Mouse (Mus musculus) limb, embryonic 11.5 days (tissue): ENCODE measurements around the gene Tbx20. TPM values are rescaled to one million over a fixed set of nuclear protein-coding genes. Genes with fewer than 3 reads are reported as not detected.

Experiments
- ATAC-seq: fragments of 200-750 bp; cut with Nextera tagmentation; 2 replicates; pipeline ENCODE4 v1.8.0; 2017; ENCODE audit warnings: low read depth; ENCODE audit not compliant: insufficient number of reproducible peaks, low FRiP score, low TSS enrichment
- DNase-seq: peaks from one replicate; pipeline ENCODE4 v3.0.0-alpha.2; 2015; ENCODE audit warnings: low spot score
- H3K27ac ChIP-seq: fragments of 300-500 bp; sonication (generic); replicated peaks from 2 replicates; pipeline ENCODE4 v1.5.1; 2014; ENCODE audit warnings: low read depth, mild to moderate bottlenecking, low read length
- H3K27me3 ChIP-seq: fragments of 300-500 bp; sonication (generic); 2 replicates; pipeline ENCODE4 v1.6.1; 2014; ENCODE audit warnings: mild to moderate bottlenecking, low read length, mixed read lengths; ENCODE audit not compliant: control insufficient read depth, insufficient read depth
- H3K36me3 ChIP-seq: fragments of 300-500 bp; sonication (generic); 2 replicates; pipeline ENCODE4 v1.6.1; 2014; ENCODE audit warnings: mild to moderate bottlenecking, low read length, moderate library complexity, mixed read lengths; ENCODE audit not compliant: control insufficient read depth, insufficient read depth
- H3K4me1 ChIP-seq: fragments of 300-500 bp; sonication (generic); 2 replicates; pipeline ENCODE4 v1.6.1; 2014; ENCODE audit warnings: low read length, mixed read lengths; ENCODE audit not compliant: control insufficient read depth, insufficient read depth
- H3K4me2 ChIP-seq: fragments of 300-500 bp; sonication (generic); 2 replicates; pipeline ENCODE4 v1.6.1; 2014; ENCODE audit warnings: low read depth, mild to moderate bottlenecking, moderate library complexity; ENCODE audit not compliant: severe bottlenecking
- H3K4me3 ChIP-seq: fragments of 300-500 bp; sonication (generic); 2 replicates; pipeline ENCODE4 v1.5.1; 2014; ENCODE audit warnings: low read depth, low read length
- H3K9ac ChIP-seq: fragments of 300-500 bp; sonication (generic); 2 replicates; pipeline ENCODE4 v1.6.1; 2014; ENCODE audit warnings: mild to moderate bottlenecking, low read length
- H3K9me3 ChIP-seq: fragments of 300-500 bp; sonication (generic); 2 replicates; pipeline ENCODE4 v1.6.1; 2016; ENCODE audit warnings: low read length; ENCODE audit not compliant: control insufficient read depth
- WGBS: fragments of 180-500 bp; shearing (Covaris S2); extraction: QIAGEN DNeasy Blood & Tissue Kit; methylation state at CpG from one replicate; pipeline ENCODE4 v1.1.7; 2014; 5-methylcytosine and 5-hydroxymethylcytosine counted together
- polyA plus RNA-seq: library from polyadenylated mRNA; unstranded; fragments of >200 nt; fragmentation: Nextera tagmentation; extraction: Ambion mirVana; gene quantifications from 2 replicates; pipeline ENCODE4 v1.2.1, GENCODE M21; 2014

The Tbx20 gene
- polyA plus RNA-seq, 1 experiment from 2014 or later, result 0.09 TPM

DNA sequence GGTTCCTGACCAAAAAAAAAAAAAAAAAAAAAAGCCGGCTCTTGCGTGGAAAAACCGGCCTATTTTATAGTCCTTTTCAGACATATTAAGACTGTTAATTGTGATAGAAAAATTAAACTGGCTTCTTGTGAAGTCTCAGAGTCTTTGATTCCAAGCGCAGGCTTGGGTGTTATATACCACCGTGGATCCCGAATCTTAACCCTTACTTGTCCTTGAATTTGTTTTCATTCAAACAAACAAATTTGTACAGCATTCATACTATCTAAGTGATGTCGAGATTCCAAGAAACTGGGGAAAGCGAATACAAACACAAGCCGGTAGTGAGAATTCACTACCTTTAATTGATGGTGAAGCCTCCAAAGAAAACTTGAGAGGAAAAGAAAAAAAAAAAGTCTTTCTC lies 932 bp downstream of the Tbx20 start:
- Histone ChIP-seq H3K4me2 (no peak overlapping the region), H3K9ac (no peak overlapping the region), H3K9me3 (0 out of 2 replicates have a peak, but pooled peaks cover 2% of the 10 kb centered on the region), H3K36me3 (no peaks in the 10 kb centered on the region), H3K4me3 (peak overlapping the region; percentile 31), H3K27me3 (peaks cover 85% of the 10 kb centered on the region), H3K27ac (no peak overlapping the region), H3K4me1 (peaks cover 9% of the 10 kb centered on the region)
- ATAC-seq (no peak), DNase-seq (no peak)
- under 1% methylated on average over 9 of the region's 9 CpGs for WGBS

DNA sequence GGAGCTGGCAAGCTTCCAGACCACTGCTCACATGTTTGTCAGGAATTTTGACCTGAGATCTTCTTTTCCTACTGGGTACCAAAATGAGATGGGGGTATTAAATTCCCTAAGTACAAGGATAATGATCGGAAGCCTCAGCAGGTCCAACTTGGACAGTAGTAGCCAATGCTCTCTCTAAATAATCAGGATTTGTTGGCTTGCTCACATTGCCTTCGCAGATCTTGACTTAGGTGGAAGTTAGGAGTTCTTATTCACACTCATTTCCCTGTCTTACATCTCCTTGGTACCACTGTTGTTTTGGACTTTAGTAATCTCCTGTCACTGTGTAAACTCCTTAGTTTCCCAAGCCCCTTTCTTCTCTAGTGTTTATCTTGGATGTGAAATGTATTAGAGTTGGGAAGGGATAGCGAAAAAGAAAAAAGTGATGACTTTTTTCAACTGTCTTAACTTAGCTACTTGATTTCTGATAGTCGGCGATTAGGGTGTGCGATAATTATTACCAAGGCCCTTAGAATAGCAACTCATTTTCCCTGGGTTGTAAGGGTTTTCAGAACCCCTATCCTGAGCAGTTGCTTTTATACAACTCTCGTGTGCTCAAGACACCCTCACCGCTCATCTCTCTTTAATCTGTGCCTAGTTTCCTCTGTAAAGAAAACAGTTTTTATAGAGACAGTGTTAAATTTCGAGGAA lies 1.5 kb downstream of the Tbx20 start:
- H3K27ac ChIP-seq, result no peak overlapping the region
- H3K27me3 ChIP-seq, result peaks cover 79% of the 10 kb centered on the region

DNA sequence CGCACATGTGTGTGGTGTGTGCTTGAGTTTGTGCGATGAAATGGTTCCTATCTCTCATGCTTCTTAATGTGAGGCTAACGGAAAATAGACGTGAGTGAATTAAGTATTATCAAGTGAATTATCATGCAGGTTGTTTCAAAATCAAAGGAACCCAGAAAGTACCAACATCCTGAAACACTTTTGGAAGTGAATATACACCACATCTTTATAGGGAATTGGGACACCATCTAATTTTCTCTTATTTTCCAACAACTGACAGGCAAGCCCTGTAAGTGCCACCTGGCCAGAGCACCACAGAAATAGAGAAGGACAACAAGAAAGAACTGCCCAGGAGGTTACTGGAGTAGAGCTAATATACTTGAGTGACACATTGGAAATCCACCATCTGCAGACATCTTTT lies 2.4 kb downstream of the Tbx20 start:
- H3K9ac ChIP-seq, result no peak overlapping the region
- DNase-seq (no peak), ATAC-seq (no peak)
- no peaks in the 10 kb centered on the region for H3K36me3 ChIP-seq
- H3K9me3 ChIP-seq, result 0 out of 2 replicates have a peak, but pooled peaks cover 2% of the 10 kb centered on the region
- no peak overlapping the region for H3K4me3 ChIP-seq
- H3K4me1 ChIP-seq, result peaks cover 9% of the 10 kb centered on the region
- no peak overlapping the region for H3K4me2 ChIP-seq
- H3K27me3 ChIP-seq, result peaks cover 75% of the 10 kb centered on the region
- WGBS, result 16% methylated on average over 4 of the region's 4 CpGs
- no peak overlapping the region for H3K27ac ChIP-seq

More for the DNA sequence above, 1.5 kb downstream of the Tbx20 start:
- 6% methylated on average over 9 of the region's 9 CpGs for WGBS
- ATAC-seq (no peak), DNase-seq (peak; percentile 34)
- Histone ChIP-seq H3K36me3 (no peaks in the 10 kb centered on the region), H3K9ac (no peak overlapping the region), H3K4me2 (no peak overlapping the region), H3K4me1 (peaks cover 9% of the 10 kb centered on the region), H3K4me3 (no peak overlapping the region), H3K9me3 (0 out of 2 replicates have a peak, but pooled peaks cover 2% of the 10 kb centered on the region)

DNA sequence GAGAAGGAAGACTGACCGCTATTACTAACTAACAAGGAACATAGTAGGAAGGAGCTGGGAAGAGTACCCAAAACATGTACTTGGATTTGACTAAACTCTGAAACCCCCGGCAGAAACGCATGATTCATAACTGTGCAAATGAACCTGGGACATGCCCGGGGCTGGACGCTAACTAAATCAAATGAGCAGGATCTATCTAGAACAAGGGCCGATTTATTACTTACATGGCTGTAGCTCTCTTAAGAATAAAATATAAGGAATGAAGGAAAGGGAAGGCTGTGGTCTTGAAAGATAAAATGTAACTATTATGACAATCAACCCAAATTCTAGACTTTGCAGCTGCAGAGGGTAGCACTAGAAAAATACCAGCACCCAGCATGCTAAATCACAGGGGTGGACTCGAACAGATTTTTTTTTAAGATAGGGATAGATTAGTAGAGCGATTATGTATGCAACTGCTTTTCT lies 3.1 kb downstream of the Tbx20 start:
- no peak for ATAC-seq
- H3K27ac ChIP-seq, result no peak overlapping the region
- WGBS, result 4% methylated on average over 8 of the region's 8 CpGs
- H3K9ac ChIP-seq, result no peak overlapping the region
- no peak overlapping the region for H3K4me3 ChIP-seq
- no peaks in the 10 kb centered on the region for H3K36me3 ChIP-seq
- peaks cover 67% of the 10 kb centered on the region for H3K27me3 ChIP-seq
- H3K9me3 ChIP-seq, result 0 out of 2 replicates have a peak, but pooled peaks cover 2% of the 10 kb centered on the region
- peaks cover 9% of the 10 kb centered on the region for H3K4me1 ChIP-seq
- H3K4me2 ChIP-seq, result no peak overlapping the region
- peak; percentile 47 for DNase-seq

DNA sequence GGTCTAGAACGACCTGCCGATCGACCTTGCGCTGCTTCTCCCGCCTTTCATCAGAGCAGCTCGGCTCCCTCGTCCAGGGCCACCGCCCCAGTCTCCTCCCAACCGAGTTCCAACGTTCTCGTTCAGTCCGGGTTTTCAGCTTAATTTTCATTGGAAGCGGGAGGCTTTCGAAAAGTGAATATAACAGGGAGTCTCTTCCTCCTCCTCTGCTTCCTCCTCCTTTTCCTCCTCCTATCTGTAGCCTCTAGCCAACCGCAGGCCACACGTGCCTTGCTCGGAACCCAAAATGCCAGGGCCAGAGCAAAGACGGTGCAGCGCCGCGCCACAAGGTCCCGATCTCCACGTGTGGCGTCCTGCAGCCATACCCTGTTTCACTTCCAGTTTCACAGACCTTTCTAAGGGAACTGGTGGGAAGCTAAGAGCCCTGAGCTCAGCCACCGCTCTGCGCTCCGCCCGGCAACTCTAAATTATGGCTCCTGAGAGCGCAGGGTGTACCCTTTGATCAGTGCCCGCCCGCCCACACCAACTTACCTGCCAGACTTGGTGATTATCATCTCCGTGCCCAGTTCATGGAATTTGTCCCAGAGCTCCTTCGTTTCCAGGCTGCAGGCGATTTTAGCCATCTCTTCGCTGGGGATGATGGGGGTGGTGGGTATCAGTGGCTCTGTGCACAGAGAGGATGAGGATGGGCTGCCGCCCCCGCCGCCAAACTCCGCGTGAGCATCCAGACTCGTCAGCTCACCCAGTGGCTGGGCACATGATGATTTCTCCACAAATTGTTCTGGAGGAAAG lies 3.8 kb downstream of the Tbx20 start:
- H3K27me3 ChIP-seq, result peaks cover 63% of the 10 kb centered on the region
- DNase-seq, result peak; percentile 57
- no peak overlapping the region for H3K27ac ChIP-seq
- H3K9ac ChIP-seq, result no peak overlapping the region
- H3K9me3 ChIP-seq, result 0 out of 2 replicates have a peak, but pooled peaks cover 2% of the 10 kb centered on the region
- ATAC-seq, result no peak
- peak overlapping the region; percentile 32 for H3K4me2 ChIP-seq
- peak overlapping the region; percentile 5; the same call in 1 of the 2 replicates for H3K4me3 ChIP-seq
- H3K36me3 ChIP-seq, result no peaks in the 10 kb centered on the region
- under 1% methylated on average over 41 of the region's 41 CpGs for WGBS
- peaks cover 9% of the 10 kb centered on the region for H3K4me1 ChIP-seq

DNA sequence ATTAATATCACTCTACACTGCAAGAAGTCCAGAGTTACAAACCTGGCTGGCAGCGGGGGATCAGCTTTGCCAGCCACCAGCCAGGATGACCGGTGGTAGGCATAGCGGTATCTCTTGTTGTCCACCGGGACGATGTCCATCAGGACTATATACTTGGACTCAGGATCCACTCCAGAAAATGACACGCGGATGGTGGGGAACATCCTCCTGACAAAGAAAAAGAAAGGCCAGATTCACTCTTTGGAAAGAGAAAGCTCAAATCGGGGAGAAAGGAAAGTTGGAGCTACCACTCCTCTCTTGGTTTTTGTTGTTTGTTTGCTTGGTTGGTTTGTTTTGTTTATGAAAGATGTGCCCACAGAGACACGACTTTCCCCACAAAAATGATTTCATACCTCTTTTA lies 4.5 kb downstream of the Tbx20 start:
- Histone ChIP-seq H3K36me3 (no peaks in the 10 kb centered on the region), H3K9me3 (0 out of 2 replicates have a peak, but pooled peaks cover 2% of the 10 kb centered on the region), H3K27me3 (peaks cover 56% of the 10 kb centered on the region), H3K4me2 (no peak overlapping the region), H3K9ac (no peak overlapping the region), H3K4me3 (no peak overlapping the region), H3K4me1 (peaks cover 9% of the 10 kb centered on the region), H3K27ac (no peak overlapping the region)
- DNase-seq (peak; percentile 46), ATAC-seq (no peak)
- WGBS, result 2% methylated on average over 9 of the region's 9 CpGs

DNA sequence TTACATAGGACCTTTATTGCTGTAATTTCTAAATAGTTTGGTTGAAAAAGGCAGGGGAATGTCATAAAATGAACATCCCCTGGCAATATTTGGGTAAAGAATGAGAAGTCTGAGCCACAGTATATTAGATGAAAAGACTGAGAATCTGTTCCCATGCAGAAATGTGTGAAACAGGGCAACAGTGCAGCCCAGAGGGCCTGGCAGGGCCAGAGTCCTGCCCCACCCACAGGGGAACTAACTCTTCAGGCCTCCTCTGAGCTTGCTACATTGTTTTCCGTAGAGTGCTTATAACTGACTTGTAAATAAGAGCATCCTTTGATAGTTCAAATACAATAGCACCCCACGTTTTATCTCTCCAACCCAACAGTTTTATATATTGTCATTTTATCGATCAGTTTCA lies 7.0 kb downstream of the Tbx20 start:
- Histone ChIP-seq H3K4me3 (no peak overlapping the region), H3K4me2 (no peak overlapping the region), H3K27ac (no peak overlapping the region), H3K9ac (no peak overlapping the region), H3K27me3 (peaks cover 34% of the 10 kb centered on the region), H3K9me3 (no peaks in the 10 kb centered on the region), H3K36me3 (no peaks in the 10 kb centered on the region), H3K4me1 (peaks cover 3% of the 10 kb centered on the region; the same call in 1 of the 2 replicates)
- ATAC-seq, result no peak
- DNase-seq, result no peak
- WGBS, result 46% methylated on average over 3 of the region's 3 CpGs

DNA sequence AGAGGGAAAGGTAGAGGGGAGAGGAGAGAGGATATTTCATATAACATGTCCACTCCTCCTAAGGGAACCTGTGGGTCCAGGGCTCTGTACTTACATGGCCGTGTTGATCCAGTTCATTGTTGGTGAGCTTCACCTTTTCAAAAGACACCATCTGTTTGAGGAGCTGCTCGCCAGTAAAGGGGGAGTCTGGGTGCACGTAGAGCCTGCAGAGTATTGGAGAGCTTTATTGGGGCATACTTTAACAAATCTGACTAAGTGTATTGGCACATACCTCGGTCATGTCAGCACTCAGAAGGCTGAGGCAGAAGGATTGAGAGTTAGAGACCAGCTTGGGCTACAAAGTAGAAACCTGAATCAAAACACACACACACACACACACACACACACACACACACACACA lies 8.5 kb downstream of the Tbx20 start:
- WGBS, result 43% methylated on average over 4 of the region's 4 CpGs
- no peak for ATAC-seq

More for the DNA sequence above, 8.5 kb downstream of the Tbx20 start:
- H3K36me3 ChIP-seq, result no peaks in the 10 kb centered on the region
- H3K27me3 ChIP-seq, result peaks cover 19% of the 10 kb centered on the region
- H3K4me3 ChIP-seq, result no peak overlapping the region
- H3K4me2 ChIP-seq, result no peak overlapping the region
- H3K4me1 ChIP-seq, result peaks cover 3% of the 10 kb centered on the region; the same call in 1 of the 2 replicates
- DNase-seq, result no peak
- no peaks in the 10 kb centered on the region for H3K9me3 ChIP-seq
- H3K27ac ChIP-seq, result no peak overlapping the region
- H3K9ac ChIP-seq, result no peak overlapping the region
